Mouse (Mus musculus) MEL (cell line): Measurements from ENCODE around the gene Ybx3. TPM values are rescaled to one million over a fixed set of nuclear protein-coding genes. Genes with fewer than 3 reads are reported as not detected.
A peak's percentile ranks its signal among the peaks of the same experiment; 100 is the strongest.

ENCODE experiments used
- DNase-seq: peaks from one replicate; pipeline ENCODE4 v3.0.0; 2011; ENCODE audit warnings: low read depth, low spot score
- H3K27ac ChIP-seq: 2 replicates; pipeline ENCODE4 v1.5.1; 2012; ENCODE audit warnings: low read depth, mild to moderate bottlenecking, control low read depth, low read length, moderate library complexity; ENCODE audit not compliant: control insufficient read depth
- H3K27me3 ChIP-seq, 2 experiments: fragments of 150-350 bp in 1 of 2; sonication (generic) in 1 of 2; 2 replicates each; pipeline ENCODE4 v1.6.1; 2012; ENCODE audit warnings: low read length in 2 of 2, mild to moderate bottlenecking in 2 of 2, improper control_type of control experiment in 1 of 2, moderate library complexity in 1 of 2; ENCODE audit not compliant: insufficient read depth in 2 of 2, control insufficient read depth in 1 of 2
- H3K36me3 ChIP-seq, 2 experiments: 2 replicates each; pipeline ENCODE4 v1.6.1; 2012 to 2014; ENCODE audit warnings: low read length in 2 of 2, improper control_type of control experiment in 1 of 2, inconsistent platforms in 1 of 2, mild to moderate bottlenecking in 1 of 2; ENCODE audit not compliant: insufficient read depth in 2 of 2, control insufficient read depth in 1 of 2
- H3K4me1 ChIP-seq, 2 experiments: fragments of 150-350 bp in 1 of 2; sonication (generic) in 1 of 2; 2 replicates each; pipeline ENCODE4 v1.6.1; 2012; ENCODE audit warnings: low read length in 2 of 2, improper control_type of control experiment in 1 of 2, mild to moderate bottlenecking in 1 of 2; ENCODE audit not compliant: insufficient read depth in 2 of 2, control insufficient read depth in 1 of 2
- H3K4me3 ChIP-seq, 2 experiments: fragments of 150-350 bp in 1 of 2; sonication (generic) in 1 of 2; 2 replicates each; pipeline ENCODE4 v1.5.1; 2012; ENCODE audit warnings: low read depth in 2 of 2, low read length in 2 of 2, mild to moderate bottlenecking in 2 of 2, moderate library complexity in 2 of 2, control low read depth in 1 of 2, improper control_type of control experiment in 1 of 2; ENCODE audit not compliant: control insufficient read depth in 1 of 2, insufficient read depth in 1 of 2
- H3K79me2 ChIP-seq: 2 replicates; pipeline ENCODE4 v1.6.1; 2012; ENCODE audit warnings: mild to moderate bottlenecking, low read length, moderate library complexity; ENCODE audit not compliant: control insufficient read depth, poor library complexity, insufficient read depth
- H3K9ac ChIP-seq: 2 replicates; pipeline ENCODE4 v1.6.1; 2012; ENCODE audit warnings: low read depth, mild to moderate bottlenecking, control low read depth, low read length, moderate library complexity; ENCODE audit not compliant: control insufficient read depth, poor library complexity, severe bottlenecking
- H3K9me3 ChIP-seq: fragments of 150-350 bp; sonication (generic); replicated peaks from 2 replicates; pipeline ENCODE4 v1.6.1; 2012; ENCODE audit warnings: mild to moderate bottlenecking, low read length, improper control_type of control experiment, moderate library complexity; ENCODE audit not compliant: insufficient read depth
- CTCF ChIP-seq, 3 experiments: IDR thresholded peaks in 2 of 3; conservative IDR thresholded peaks in 1 of 3; 2 replicates each; pipeline ENCODE4 v1.5.1; 2011 to 2012; ENCODE audit warnings: low read length in 3 of 3, low read depth in 2 of 3, mild to moderate bottlenecking in 2 of 3, improper control_type of control experiment in 1 of 3, inconsistent platforms in 1 of 3, mixed read lengths in 1 of 3, moderate library complexity in 1 of 3; ENCODE audit not compliant: control insufficient read depth in 1 of 3, insufficient read depth in 1 of 3, poor library complexity in 1 of 3, severe bottlenecking in 1 of 3
- E2F4 ChIP-seq: IDR thresholded peaks from 2 replicates; pipeline ENCODE4 v1.6.1; 2011; ENCODE audit warnings: low read depth, low read length, improper control_type of control experiment, borderline replicate concordance
- EP300 ChIP-seq, 2 experiments: IDR thresholded peaks; 2 replicates each; pipeline ENCODE4 v1.6.1; 2011; ENCODE audit warnings: improper control_type of control experiment in 2 of 2, low read length in 2 of 2, low read depth in 1 of 2, mild to moderate bottlenecking in 1 of 2
- GABPA ChIP-seq: IDR thresholded peaks from 2 replicates; pipeline ENCODE4 v1.6.1; 2012; ENCODE audit warnings: low read depth, mild to moderate bottlenecking, inconsistent platforms, low read length, improper control_type of control experiment, moderate library complexity
- KAT2A ChIP-seq: conservative IDR thresholded peaks from 2 replicates; pipeline ENCODE4 v1.6.1; 2012; ENCODE audit warnings: low read depth, low read length, improper control_type of control experiment, inconsistent platforms
- MAFK ChIP-seq: IDR thresholded peaks from 2 replicates; pipeline ENCODE4 v1.6.1; 2011; ENCODE audit warnings: low read depth, mild to moderate bottlenecking, low read length, improper control_type of control experiment, borderline replicate concordance
- MAX ChIP-seq: IDR thresholded peaks from 2 replicates; pipeline ENCODE4 v1.6.1; 2011; ENCODE audit warnings: low read length, improper control_type of control experiment
- MXI1 ChIP-seq: IDR thresholded peaks from 2 replicates; pipeline ENCODE4 v1.6.1; 2011; ENCODE audit warnings: mild to moderate bottlenecking, low read depth, low read length, improper control_type of control experiment
- MYB ChIP-seq: IDR thresholded peaks from 2 replicates; pipeline ENCODE4 v1.6.1; 2011; ENCODE audit warnings: mild to moderate bottlenecking, low read depth, low read length, improper control_type of control experiment
- POLR2A ChIP-seq, 2 experiments: IDR thresholded peaks; 2 replicates each; pipeline ENCODE4 v1.6.1; 2011 to 2012; ENCODE audit warnings: low read length in 2 of 2, mild to moderate bottlenecking in 2 of 2, control low read depth in 1 of 2, improper control_type of control experiment in 1 of 2, low read depth in 1 of 2, moderate library complexity in 1 of 2; ENCODE audit not compliant: control insufficient read depth in 1 of 2, insufficient read depth in 1 of 2, poor library complexity in 1 of 2
- POLR2AphosphoS2 ChIP-seq: IDR thresholded peaks from 2 replicates; pipeline ENCODE4 v1.6.1; 2011; ENCODE audit warnings: low read length, improper control_type of control experiment
- RCOR1 ChIP-seq: IDR thresholded peaks from 2 replicates; pipeline ENCODE4 v1.6.1; 2012; ENCODE audit warnings: low read depth, mild to moderate bottlenecking, inconsistent platforms, low read length, improper control_type of control experiment
- SIN3A ChIP-seq: IDR thresholded peaks from 2 replicates; pipeline ENCODE4 v1.6.1; 2012; ENCODE audit warnings: low read length, improper control_type of control experiment, inconsistent platforms
- SMC3 ChIP-seq: IDR thresholded peaks from 2 replicates; pipeline ENCODE4 v1.6.1; 2011; ENCODE audit warnings: low read depth, low read length, improper control_type of control experiment
- UBTF ChIP-seq: IDR thresholded peaks from 2 replicates; pipeline ENCODE4 v1.6.1; 2012; ENCODE audit warnings: low read depth, mild to moderate bottlenecking, inconsistent platforms, low read length, improper control_type of control experiment, moderate library complexity, borderline replicate concordance; ENCODE audit not compliant: insufficient read depth
- USF1 ChIP-seq: IDR thresholded peaks from 2 replicates; pipeline ENCODE4 v1.6.1; 2014; ENCODE audit warnings: low read depth, mild to moderate bottlenecking, inconsistent platforms, low read length, improper control_type of control experiment, moderate library complexity
- USF2 ChIP-seq, 2 experiments: IDR thresholded peaks; 2 replicates each; pipeline ENCODE4 v1.6.1; 2011 to 2012; ENCODE audit warnings: improper control_type of control experiment in 2 of 2, low read length in 2 of 2, borderline replicate concordance in 1 of 2, inconsistent platforms in 1 of 2, low read depth in 1 of 2, mild to moderate bottlenecking in 1 of 2; ENCODE audit not compliant: insufficient read depth in 1 of 2
- ZKSCAN1 ChIP-seq: IDR thresholded peaks from 2 replicates; pipeline ENCODE4 v1.6.1; 2012; ENCODE audit warnings: low read depth, mild to moderate bottlenecking, inconsistent platforms, low read length, improper control_type of control experiment, moderate library complexity
- ZMIZ1 ChIP-seq: IDR thresholded peaks from 2 replicates; pipeline ENCODE4 v1.6.1; 2012; ENCODE audit warnings: low read depth, mild to moderate bottlenecking, inconsistent platforms, low read length, improper control_type of control experiment, moderate library complexity
- ZNF384 ChIP-seq: IDR thresholded peaks from 2 replicates; pipeline ENCODE4 v1.6.1; 2012; ENCODE audit warnings: low read depth, mild to moderate bottlenecking, inconsistent platforms, low read length, improper control_type of control experiment
- polyA plus RNA-seq, 2 experiments: library from polyadenylated mRNA; stranded (reverse) in 1 of 2; unstranded in 1 of 2; fragments of >175 nt in 1 of 2; fragments of >200 nt in 1 of 2; gene quantifications; 2 replicates each; pipeline versions ENCODE4 v1.2.1 to v1.2.4; 2012; ENCODE audit warnings: low replicate concordance in 2 of 2, low read depth in 1 of 2; ENCODE audit not compliant: insufficient read length in 2 of 2, insufficient read depth in 1 of 2, missing spikeins in 1 of 2
- total RNA-seq: library from RNA; depleted of rRNA; stranded (reverse); fragments of 300-350 nt; gene quantifications from 2 replicates; pipeline ENCODE4 v1.2.3, GENCODE M21; 2012

Gene Ybx3
- total and polyA plus RNA-seq, 3 experiments, result 105 to 1,042 (median 575) TPM

DNA sequence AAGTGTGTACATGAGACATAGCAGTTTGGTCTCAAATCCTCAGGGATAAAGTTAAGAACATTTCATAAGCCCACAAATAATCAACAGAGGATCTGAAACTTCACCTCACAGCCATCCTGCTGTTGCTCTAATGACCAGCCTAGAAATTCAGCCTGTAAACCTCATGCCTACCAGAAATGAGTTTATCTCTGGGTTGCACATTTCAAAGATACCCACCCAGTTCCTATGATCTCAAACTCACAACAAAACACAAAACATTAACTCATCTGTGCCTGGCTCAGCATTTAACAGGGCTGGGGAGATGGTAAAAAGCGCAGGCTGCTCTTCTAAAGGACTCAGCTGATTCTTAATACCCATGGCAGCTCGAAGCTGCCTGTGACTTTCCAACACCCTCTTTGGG lies 23.9 kb downstream of the Ybx3 start (continued):
- TF ChIP-seq EP300 (IDR thresholded peaks at IDR 0.05; ENCODE audit: low read depth in 1 of 2, low read length in 2 of 2) (peak; percentile 74 to 82), ZMIZ1 (no peak), POLR2A (IDR thresholded peaks at IDR 0.05; ENCODE audit: control insufficient read depth in 1 of 2, insufficient read depth in 1 of 2, low read depth in 1 of 2, low read length in 2 of 2, poor library complexity in 1 of 2) (no peak), MYB (no peak), MXI1 (peak; percentile 59; the same call in 1 of the 2 replicates), MAFK (no peak), RCOR1 (0 out of 2 replicates have a peak, but pooled peaks have one; percentile 20), USF1 (no peak), USF2 (IDR thresholded peaks at IDR 0.05; ENCODE audit: borderline replicate concordance in 1 of 2, insufficient read depth in 1 of 2, low read depth in 1 of 2, low read length in 2 of 2) (no peak), GABPA (no peak), POLR2AphosphoS2 (no peak), MAX (peak; percentile 16; the same call in 1 of the 2 replicates), SIN3A (peak; percentile 68), SMC3 (no peak), UBTF (no peak), KAT2A (no peak), E2F4 (no peak), CTCF (IDR thresholded peaks at IDR 0.05 in 2 of 3, conservative IDR thresholded peaks at IDR 0.05 in 1 of 3; ENCODE audit: control insufficient read depth in 1 of 3, insufficient read depth in 1 of 3, low read depth in 2 of 3, low read length in 3 of 3, poor library complexity in 1 of 3, severe bottlenecking in 1 of 3) (no peak), ZKSCAN1 (no peak)

DNA sequence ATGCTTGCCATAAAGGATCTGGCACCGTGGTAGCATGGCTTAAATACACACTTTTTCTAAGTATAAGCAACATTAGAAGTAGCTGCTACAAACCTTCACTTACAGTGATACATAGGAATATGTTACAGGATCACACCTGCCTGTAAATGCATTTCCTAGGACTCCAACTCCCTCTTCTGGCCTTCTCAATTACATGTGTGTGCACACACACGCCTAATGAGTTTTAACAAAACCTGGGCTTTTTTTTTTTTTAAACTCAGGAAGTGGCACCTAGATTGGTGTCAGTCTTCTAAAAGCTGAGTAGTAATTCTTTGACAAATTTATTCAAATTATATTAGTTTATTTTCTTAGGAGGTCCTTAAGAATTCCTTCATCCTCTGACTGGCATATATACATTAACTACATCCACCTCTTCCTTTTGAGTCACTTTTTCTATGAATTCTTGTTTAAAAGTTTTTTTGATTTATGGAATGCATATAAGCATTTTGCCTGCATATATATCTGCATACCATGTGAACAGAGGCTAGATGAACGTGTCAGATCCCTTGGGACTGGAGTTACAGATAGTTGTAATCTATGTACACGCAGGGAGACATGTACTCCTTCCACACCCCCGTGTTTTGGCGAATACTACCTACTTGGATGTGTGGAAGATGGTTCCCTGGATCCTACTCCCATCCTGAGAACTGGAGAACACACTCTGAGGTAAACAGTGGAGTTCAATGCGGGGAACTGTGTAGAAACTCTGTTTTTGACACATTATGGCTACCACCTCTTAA lies 25.1 kb downstream of the Ybx3 start:
- TF ChIP-seq ZNF384 (peak; percentile 63; the same call in 1 of the 2 replicates), USF1 (no peak)
- Histone ChIP-seq H3K4me3 (no peak overlapping the region), H3K36me3 (peaks cover 22 to 41% of the 10 kb centered on the region in 2 experiments), H3K27me3 (no peaks in the 10 kb centered on the region), H3K9ac (no peak overlapping the region), H3K27ac (no peak overlapping the region), H3K79me2 (no peaks in the 10 kb centered on the region), H3K4me1 (peaks cover 23 to 30% of the 10 kb centered on the region in 2 experiments), H3K9me3 (no peaks in the 10 kb centered on the region)
- DNase-seq, result no peak
